Mouse (Mus musculus) left cerebral cortex, adult 8-10 months (tissue): ENCODE measurements around the gene Mpzl2. TPM values are rescaled to one million over a fixed set of nuclear protein-coding genes. Genes with fewer than 3 reads are reported as not detected.

Experiments
- DNase-seq, 2 experiments: peaks; one replicate each; pipeline ENCODE4 v3.0.0; 2022; ENCODE audit warnings: low spot score in 2 of 2
- total RNA-seq, 4 experiments: library from RNA; stranded (reverse); gene quantifications; 2 replicates each; pipeline ENCODE4 v1.2.4; 2022

The Mpzl2 gene
- total RNA-seq, 4 experiments from 2014 or later = 1.4 to 1.8 (median 1.6) TPM

DNA sequence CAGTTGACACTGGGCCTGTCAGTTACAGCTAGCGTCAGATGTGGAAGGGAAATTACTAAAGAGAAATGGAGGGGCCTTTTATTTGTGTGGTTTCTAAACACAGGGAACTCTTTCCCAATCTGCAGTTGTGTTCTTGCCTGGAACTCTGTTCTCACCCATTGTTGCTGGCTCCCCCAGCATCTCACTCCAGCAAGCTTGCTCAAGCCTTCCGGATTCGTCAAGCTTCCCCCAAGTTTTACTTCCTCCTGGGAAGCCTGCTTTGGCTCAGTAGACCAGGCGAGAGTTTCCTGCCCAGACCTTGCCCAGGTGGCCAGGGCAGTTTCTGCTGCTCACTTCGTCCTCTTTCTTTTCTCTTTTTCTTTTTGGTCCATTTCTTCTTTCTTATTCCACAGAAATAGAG is 45.0 kb downstream of the Mpzl2 start:
- no peak for DNase-seq

DNA sequence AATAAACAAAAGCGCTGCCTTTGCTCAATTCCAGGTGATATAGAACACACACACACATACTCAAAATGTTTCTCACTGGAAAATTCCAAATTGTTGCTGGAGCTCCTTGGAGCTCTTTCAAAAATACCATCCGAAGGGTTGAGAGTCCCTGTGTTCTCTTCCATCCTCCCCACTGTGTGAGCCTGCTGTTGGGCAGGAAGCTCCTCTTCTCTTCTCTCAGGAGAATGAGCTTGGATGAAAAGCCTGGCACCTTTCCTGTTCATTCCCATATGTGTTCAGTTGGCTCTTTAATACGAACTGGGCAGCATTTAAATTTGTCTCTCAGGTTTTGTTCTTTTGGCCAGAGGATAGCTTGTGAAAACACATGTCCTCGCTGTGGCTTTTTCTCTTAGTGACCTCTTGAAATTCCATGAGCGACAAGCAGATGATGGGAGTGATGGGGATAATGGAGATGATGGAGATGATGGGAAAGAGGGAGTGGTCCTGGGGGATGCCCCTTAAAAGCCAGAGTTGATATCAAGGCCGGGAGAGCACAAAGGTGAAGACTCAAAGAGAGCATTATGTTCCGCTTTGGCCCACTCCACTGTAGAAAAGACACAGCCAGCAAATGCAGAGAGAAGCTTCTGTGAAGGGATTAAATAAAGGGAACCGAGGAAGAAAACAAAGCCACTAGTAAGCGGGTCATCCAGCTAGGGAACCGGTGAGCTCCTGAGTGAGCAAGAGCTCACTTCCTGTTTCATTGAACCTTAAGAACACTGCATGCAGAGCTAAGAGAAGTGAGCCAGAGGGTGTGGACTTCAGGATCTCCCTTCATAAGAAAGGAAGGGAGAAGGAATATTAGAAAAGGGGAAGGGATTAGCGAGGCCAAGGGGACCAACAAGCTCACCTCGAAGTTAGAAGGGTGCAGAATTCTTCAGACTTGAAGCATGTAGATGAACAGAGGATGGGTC is 46.4 kb downstream of the Mpzl2 start:
- DNase-seq = no peak

DNA sequence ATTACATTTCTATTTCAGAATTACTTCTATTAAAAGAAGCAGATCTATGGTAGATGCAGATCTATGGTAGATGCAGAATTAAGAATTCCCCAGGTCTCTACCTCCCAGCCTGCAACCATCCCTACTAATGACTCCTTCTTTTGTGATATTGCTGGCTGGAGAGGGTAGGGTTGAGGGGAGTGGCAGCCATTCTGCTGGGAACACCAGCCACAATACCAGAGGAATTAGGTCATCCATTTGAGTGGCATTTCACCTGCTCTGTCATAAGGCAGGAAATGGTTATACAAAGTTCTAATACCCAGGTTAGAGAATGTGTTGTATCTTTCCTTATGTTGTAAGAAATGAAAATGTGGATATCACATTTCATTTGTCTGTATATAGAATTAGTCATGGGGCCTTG is 48.4 kb downstream of the Mpzl2 start:
- no peak for DNase-seq

DNA sequence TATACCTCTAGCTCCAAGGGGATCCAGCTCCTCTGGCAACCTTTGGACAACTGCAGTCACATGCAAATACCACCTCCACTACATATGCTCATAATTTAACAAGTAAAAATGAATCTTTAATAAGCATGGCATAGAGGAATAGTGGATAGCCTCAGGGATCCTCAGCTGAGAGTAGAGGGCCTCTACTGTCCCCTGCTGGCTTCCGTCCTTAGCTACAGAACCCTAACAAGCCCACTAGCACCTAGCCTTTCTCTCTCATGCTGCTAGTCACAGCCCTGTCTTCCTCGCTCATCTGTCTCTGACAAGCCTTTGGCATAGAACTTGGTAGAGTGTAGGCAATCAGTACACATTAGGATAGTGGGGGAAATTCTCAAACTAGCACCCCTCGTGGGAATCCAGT is 51.2 kb downstream of the Mpzl2 start:
- DNase-seq = no peak

DNA sequence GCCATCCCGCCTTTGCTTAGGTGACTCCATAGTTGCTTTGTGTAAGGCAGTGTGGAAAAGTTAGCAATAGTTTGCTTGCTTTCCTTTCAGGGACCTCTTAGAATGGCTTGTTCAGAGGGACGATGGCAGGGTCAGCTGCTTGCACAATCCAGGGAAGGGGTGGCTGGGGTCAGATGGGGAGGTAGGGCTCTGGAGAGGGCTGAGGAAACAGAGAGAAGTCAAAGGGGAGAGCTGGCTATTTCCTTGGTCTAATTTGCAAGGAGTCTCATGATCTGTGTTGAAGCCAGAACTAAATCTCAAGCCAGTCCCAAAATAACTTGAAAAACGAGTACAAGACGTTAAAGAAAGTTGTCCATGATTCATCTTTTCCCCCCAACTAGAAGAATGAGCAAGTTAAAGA is 53.0 kb downstream of the Mpzl2 start:
- DNase-seq = no peak

DNA sequence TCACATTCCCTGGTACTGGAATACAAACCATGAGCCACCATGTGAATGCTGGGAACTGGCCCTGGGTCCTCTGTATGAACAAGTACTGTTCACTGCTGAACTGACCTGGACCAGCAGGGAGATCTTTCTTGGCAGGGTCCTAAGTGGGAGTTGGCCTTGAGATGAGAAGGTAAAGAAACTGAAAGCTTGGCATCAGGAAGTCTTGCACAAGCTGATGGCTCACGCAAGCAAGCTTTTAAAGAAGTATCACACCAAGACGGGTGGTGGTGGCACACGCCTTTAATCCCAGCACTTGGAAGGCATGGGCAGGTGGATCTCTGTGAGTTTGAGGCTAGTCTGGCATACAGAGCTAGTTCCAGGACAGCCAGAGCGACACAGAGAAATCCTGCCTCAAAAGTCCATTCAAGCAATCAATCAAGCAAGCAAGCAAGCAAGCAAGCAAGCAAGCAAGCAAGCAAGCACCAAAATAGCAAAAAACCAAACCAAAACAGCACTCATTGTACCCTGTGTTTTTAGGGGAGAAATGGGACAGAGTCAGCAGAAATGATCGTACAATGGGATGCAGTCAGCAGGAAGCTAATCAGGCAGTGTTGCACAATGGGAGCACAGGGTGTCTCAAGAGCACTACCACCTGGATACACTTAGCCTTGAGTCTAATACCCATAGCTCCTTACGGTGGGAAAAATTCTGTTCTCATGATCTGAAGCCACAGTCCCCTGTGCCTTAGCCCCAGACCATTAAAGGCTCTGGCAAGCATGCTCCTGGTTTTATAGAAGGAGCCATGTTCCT is 55.7 kb downstream of the Mpzl2 start:
- DNase-seq = no peak

DNA sequence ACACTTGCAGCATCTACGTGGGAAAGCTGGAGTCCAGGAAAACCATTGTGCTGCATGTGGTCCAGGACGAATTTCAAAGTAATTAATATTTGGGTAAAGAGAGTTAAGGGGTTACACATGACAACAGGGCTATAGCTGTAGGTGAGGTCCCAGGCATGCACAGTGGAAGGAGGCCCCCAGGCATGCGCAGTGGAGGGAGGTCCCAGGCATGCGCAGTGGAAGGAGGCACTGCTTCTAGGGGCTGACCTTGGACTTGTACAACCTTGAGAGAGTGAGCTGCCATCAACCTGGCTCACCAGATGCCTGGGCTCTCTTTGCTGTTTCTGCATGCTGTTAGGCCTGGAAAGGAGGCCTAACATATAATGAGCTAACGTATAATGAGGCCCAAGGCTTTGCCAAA is 58.3 kb downstream of the Mpzl2 start:
- no peak for DNase-seq

DNA sequence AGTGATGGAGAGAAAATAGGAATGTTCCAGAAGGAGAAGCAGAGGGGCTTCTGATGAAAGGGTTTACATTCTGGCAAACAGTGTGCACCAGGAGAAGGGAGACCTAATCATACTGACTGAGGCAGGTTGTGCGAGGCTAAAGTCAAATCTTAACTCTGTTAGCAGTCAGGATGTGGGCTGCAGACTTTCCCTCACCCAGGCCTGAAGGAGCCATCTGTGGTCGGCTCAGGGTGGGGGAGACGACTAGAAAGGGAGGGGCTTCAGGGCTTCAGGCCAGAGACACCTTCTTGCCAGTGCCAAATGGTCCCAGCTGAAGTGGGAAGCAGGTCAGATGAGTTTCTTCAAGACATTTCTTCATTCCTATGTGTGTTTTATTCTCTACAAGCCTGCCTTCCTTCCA is 58.8 kb downstream of the Mpzl2 start:
- no peak for DNase-seq

DNA sequence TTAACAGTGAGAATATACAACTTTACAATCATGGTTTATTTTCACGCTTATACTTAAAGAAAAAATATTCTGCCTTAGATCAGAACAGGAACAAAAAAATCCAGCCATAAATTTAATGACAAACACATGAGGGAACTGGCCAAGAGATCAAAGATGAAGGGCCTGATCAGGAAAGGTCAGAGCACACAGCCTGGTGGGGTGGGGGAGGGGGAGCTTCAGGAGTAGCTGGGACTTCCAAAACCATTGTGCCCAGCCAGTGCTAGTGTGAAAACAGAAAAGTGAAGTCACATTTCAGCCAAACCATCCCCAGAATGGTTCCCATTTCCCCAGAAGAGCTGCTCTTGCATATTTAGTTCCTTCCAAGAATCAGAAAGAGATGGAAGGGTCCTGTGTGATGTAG is 62.9 kb downstream of the Mpzl2 start:
- no peak for DNase-seq

DNA sequence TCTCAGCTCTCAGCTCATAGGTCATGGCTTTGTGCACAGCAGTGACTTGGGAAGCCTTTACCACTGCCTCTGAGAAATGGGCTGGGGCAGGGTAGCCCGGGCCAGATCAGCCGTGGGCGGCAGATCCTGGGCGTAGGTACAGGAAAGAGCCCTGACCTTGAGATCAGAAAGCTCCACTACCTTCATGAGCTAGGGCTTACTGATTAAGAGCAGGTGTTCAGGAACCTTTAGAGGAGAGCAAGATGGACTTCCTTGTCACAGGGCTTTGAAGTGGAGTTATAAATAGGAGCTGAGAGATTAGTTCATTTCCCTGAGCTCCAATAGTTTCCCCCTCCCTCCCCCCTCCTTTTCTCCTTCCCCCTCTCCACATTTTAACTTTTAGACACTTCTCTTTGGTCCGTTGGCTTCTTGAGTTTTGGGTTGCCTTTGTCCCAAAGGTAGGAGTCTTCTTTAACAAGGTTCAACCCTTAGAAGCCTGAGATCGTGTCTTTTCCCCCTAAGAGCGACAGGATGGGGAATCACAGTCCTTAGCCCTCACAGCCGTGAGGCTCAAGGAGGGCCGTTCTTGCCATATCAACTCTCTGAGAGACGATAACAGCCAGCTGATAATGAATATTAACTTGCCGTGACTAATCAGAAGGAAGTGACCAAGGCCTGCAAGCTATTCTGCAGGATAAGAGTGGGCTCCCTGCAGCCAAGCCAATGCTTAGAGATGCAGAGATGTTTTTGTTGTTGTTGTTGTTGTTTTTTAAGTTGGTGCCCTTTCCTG is 63.8 kb downstream of the Mpzl2 start:
- no peak for DNase-seq

Other genes with a start within 250 kb of the Mpzl2 start
- 10 to 100 TPM; 44.8 to 61.5 (median 58.2) TPM for gene Tmem25, start 240.5 kb upstream of the Mpzl2 start, total RNA-seq
- 1 to 10 TPM in 3 of 4 experiments, under 1 TPM in 1; 0.42 to 1.4 (median 1.2) TPM for gene Ttc36, start 236.7 kb upstream of the Mpzl2 start, total RNA-seq
- 100 to 1,000 TPM in 1 of 4 experiments, 10 to 100 TPM in 3; 64.3 to 102 (median 73.5) TPM for gene Kmt2a, start 158.5 kb upstream of the Mpzl2 start, total RNA-seq
- gene Atp5l, start 119.1 kb upstream of the Mpzl2 start, total RNA-seq = 100 to 1,000 TPM; 275 to 372 (median 321) TPM
- 10 to 100 TPM; 62.3 to 70.2 (median 68.5) TPM for gene Ube4a, start 74.2 kb upstream of the Mpzl2 start, total RNA-seq
- gene Cd3g, start 59.4 kb upstream of the Mpzl2 start, total RNA-seq = not detected
- not detected for gene Cd3d, start 58.0 kb upstream of the Mpzl2 start, total RNA-seq
- under 1 TPM in 1 of 4 experiments, not detected in 3; 0.19 TPM for gene Cd3e, start 30.2 kb upstream of the Mpzl2 start, total RNA-seq
- gene Mpzl3, start 15.4 kb downstream of the Mpzl2 start, total RNA-seq = 1 to 10 TPM; 4.0 to 5.7 (median 5.0) TPM
- 1 to 10 TPM in 2 of 4 experiments, under 1 TPM in 1, not detected in 1; 0.74 to 1.5 (median 1.4) TPM for gene Jaml, start 39.4 kb downstream of the Mpzl2 start, total RNA-seq
- gene Scn2b, start 78.0 kb downstream of the Mpzl2 start, total RNA-seq = 100 to 1,000 TPM; 265 to 287 (median 277) TPM
- gene Scn4b, start 98.6 kb downstream of the Mpzl2 start, total RNA-seq = 100 to 1,000 TPM; 160 to 218 (median 183) TPM
- 1 to 10 TPM; 1.6 to 1.9 (median 1.7) TPM for gene BC049352, start 142.2 kb downstream of the Mpzl2 start, total RNA-seq
- gene Tmprss4, start 164.3 kb downstream of the Mpzl2 start, total RNA-seq = under 1 TPM in 3 of 4 experiments, not detected in 1; 0.16 to 0.66 (median 0.30) TPM
- 1 to 10 TPM; 3.2 to 8.3 (median 4.9) TPM for gene Il10ra, start 229.3 kb downstream of the Mpzl2 start, total RNA-seq